Mouse (Mus musculus) kidney, embryonic 16.5 days (tissue): ENCODE results near the gene Ankrd6. TPM values are rescaled to one million over a fixed set of nuclear protein-coding genes. Genes with fewer than 3 reads are reported as not detected.

ENCODE experiments used
- ATAC-seq: fragments of 200-750 bp; cut with Nextera tagmentation; 2 replicates; pipeline ENCODE4 v1.8.0; 2017; ENCODE audit warnings: moderate TSS enrichment; ENCODE audit not compliant: low FRiP score, low TSS enrichment
- H3K27ac ChIP-seq: fragments of 300-500 bp; sonication (generic); 2 replicates; pipeline ENCODE4 v1.5.1; 2014; ENCODE audit warnings: low read length
- H3K27me3 ChIP-seq: fragments of 300-500 bp; sonication (generic); 2 replicates; pipeline ENCODE4 v1.6.1; 2014; ENCODE audit warnings: low read length, control low read depth, mixed read lengths; ENCODE audit not compliant: insufficient read depth
- H3K36me3 ChIP-seq: fragments of 300-500 bp; sonication (generic); 2 replicates; pipeline ENCODE4 v1.6.1; 2014; ENCODE audit warnings: low read length, control low read depth, mixed read lengths; ENCODE audit not compliant: insufficient read depth
- H3K4me1 ChIP-seq: fragments of 300-500 bp; sonication (generic); 2 replicates; pipeline ENCODE4 v1.6.1; 2014; ENCODE audit warnings: low read length, control low read depth, mixed read lengths; ENCODE audit not compliant: insufficient read depth
- H3K4me2 ChIP-seq: fragments of 300-500 bp; sonication (generic); replicated peaks from 2 replicates; pipeline ENCODE4 v1.6.1; 2014; ENCODE audit warnings: low read depth, low read length
- H3K4me3 ChIP-seq: fragments of 300-500 bp; sonication (generic); 2 replicates; pipeline ENCODE4 v1.5.1; 2014; ENCODE audit warnings: mild to moderate bottlenecking, low read length
- H3K9ac ChIP-seq: fragments of 300-500 bp; sonication (generic); replicated peaks from 2 replicates; pipeline ENCODE4 v1.6.1; 2014; ENCODE audit warnings: low read length
- H3K9me3 ChIP-seq: fragments of 300-500 bp; sonication (generic); 2 replicates; pipeline ENCODE4 v1.6.1; 2016; ENCODE audit warnings: low read length, control low read depth
- WGBS: fragments of 180-500 bp; shearing (Covaris S2); extraction: QIAGEN DNeasy Blood & Tissue Kit; methylation state at CpG from one replicate; pipeline ENCODE4 v1.1.7; 2014; 5-methylcytosine and 5-hydroxymethylcytosine counted together
- polyA plus RNA-seq: library from polyadenylated mRNA; unstranded; fragments of >200 nt; fragmentation: Nextera tagmentation; extraction: Ambion mirVana; gene quantifications from 2 replicates; pipeline ENCODE4 v1.2.1, GENCODE M21; 2015

Ankrd6 gene
- polyA plus RNA-seq, 1 experiment from 2014 or later: 13.8 TPM

DNA sequence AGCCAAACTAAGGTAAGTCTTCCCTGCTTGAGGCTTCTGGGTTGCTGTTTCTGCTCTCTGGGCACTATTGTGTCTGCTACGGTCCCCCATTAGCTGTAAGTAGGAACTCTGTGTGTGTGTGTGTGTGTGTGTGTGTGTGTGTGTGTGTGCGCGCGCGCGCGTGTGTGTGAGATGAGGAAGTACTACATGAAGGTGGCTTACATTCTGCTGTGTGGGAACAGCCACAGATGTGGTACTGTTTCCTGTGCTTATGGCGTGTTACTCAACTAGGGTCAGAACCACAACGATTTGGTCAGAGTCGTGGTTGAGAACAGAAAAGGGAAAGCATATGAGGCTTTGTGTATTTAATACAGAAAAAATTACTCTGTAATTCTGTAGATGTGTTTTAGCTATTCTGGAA, 182.6 kb downstream of the Ankrd6 start:
- WGBS: 97% methylated on average over 10 of the region's 10 CpGs
- no peaks in the 10 kb centered on the region for H3K27me3 ChIP-seq
- H3K9ac ChIP-seq: no peak overlapping the region
- H3K4me3 ChIP-seq: no peak overlapping the region
- H3K9me3 ChIP-seq: no peaks in the 10 kb centered on the region
- H3K4me1 ChIP-seq: no peaks in the 10 kb centered on the region
- no peak for ATAC-seq
- H3K36me3 ChIP-seq: peaks cover 46% of the 10 kb centered on the region
- H3K27ac ChIP-seq: no peak overlapping the region
- H3K4me2 ChIP-seq: no peak overlapping the region

DNA sequence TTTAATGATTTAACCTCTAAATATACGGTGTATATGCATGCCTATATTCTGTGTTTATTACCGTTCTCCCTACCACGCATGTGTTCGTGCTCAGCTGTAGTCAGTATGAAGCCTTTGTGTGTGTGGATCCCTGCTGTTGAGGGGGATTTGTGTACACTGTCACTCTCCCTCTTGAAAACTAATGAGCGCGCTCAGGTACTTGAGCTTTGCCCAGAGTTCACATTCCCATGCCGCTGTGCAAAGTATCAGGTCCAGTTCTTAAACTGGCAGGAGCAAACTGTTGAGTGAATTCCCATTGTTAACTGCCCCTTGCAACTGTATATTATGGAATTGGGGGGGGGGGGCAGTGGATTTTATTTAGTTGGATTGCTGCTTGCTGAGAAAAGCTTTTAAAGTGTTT, 183.2 kb downstream of the Ankrd6 start:
- H3K27me3 ChIP-seq: no peaks in the 10 kb centered on the region
- no peaks in the 10 kb centered on the region for H3K4me1 ChIP-seq
- no peak overlapping the region for H3K27ac ChIP-seq
- 94% methylated on average over 7 of the region's 7 CpGs for WGBS
- H3K9ac ChIP-seq: no peak overlapping the region
- no peak for ATAC-seq
- no peaks in the 10 kb centered on the region for H3K9me3 ChIP-seq
- H3K36me3 ChIP-seq: peaks cover 45% of the 10 kb centered on the region
- no peak overlapping the region for H3K4me2 ChIP-seq
- H3K4me3 ChIP-seq: no peak overlapping the region

DNA sequence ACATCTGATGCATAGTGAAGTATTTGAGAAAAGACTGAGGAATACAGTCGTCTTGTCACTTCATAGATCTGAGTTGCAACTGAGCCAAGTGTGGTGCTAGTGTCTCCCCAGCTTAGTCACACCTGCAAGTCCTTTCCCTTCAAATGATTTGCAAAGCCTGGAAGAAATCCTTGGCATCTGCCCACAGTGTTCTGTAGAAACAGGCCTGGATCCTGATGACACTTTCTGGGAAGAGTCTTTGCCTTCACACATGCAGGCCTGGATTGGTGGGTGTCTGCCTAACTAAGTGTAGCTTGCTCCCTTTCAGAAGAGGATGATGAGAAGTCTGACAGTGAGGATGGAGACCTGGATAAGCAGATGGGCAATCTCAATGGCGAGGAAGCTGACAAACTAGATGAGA, 193.2 kb downstream of the Ankrd6 start:
- WGBS: 81% methylated on average over 2 of the region's 2 CpGs
- Histone ChIP-seq H3K27ac (no peak overlapping the region), H3K9me3 (no peaks in the 10 kb centered on the region)

More for the DNA sequence above, 193.2 kb downstream of the Ankrd6 start:
- no peak for ATAC-seq
- H3K4me3 ChIP-seq: no peak overlapping the region
- H3K4me2 ChIP-seq: no peak overlapping the region
- H3K27me3 ChIP-seq: no peaks in the 10 kb centered on the region
- H3K4me1 ChIP-seq: no peaks in the 10 kb centered on the region
- H3K9ac ChIP-seq: no peak overlapping the region
- H3K36me3 ChIP-seq: peaks cover 58% of the 10 kb centered on the region

Other genes starting within 250 kb of the Ankrd6 start
- gene Lyrm2, start 150.6 kb downstream of the Ankrd6 start, polyA plus RNA-seq: 99.7 and 110 TPM in 2 replicates
- gene Rragd, start 32.2 kb upstream of the Ankrd6 start, polyA plus RNA-seq: 16.0 and 22.0 TPM in 2 replicates
- 42.5 and 43.8 TPM in 2 replicates for gene Ube2j1, start 80.6 kb upstream of the Ankrd6 start, polyA plus RNA-seq
- gene Gabrr2, start 112.2 kb upstream of the Ankrd6 start, polyA plus RNA-seq: 0.17 and 0.29 TPM in 2 replicates
- gene Gabrr1, start 181.7 kb upstream of the Ankrd6 start, polyA plus RNA-seq: not detected in 2 replicates
- 0.60 and 1.2 TPM in 2 replicates for gene Pm20d2, start 238.9 kb upstream of the Ankrd6 start, polyA plus RNA-seq